Mouse (Mus musculus): ENCODE measurements around the gene H1fx. TPM values are rescaled to one million over a fixed set of nuclear protein-coding genes. Genes with fewer than 3 reads are reported as not detected.

Gene H1fx
- polyA plus RNA-seq (2012; ENCODE audit: low replicate concordance) = 7.6 and 34.0 TPM in 2 replicates

DNA sequence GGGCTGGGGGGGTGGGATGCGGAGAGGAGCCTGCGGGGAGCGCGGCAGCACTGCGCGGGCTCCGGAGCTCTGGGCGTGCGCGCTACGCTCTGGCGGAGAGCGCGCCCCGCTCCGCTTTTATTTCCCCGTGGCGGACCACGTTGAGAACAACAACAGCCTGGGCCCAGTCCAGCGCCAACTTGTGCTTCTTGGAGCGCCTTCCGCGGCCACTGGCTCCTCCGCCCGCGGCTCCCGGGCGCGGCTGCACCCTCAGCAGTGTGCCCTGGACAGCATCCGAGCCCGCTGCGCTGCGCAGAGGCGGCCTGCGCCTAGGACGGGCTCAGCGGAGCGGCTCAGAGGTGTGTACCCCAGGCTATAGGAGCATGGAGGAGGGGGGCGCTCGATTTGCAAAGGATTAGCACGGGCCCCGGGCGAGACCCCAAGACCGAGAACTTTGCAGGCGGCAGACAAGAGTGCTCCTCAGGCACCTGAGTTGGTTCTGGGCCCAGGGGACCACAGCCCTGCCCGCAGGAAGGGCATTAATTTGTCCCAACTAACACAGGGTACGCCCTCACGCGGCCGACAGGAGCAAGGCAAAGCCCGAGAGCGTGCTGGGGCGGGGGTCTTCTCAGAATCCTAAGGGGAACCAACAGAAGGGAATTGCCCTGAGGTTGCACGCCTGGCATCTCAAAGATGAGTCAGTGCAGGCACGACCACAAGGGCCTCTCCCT is at the start of gene H1fx:
Gene H1fx (minus strand): TSS at position 91 of the 710 bp plus-strand sequence.

Other genes with a start within 250 kb of the H1fx start
- 23.6 and 27.3 TPM in 2 replicates for gene Gp9, start 203.6 kb downstream of the H1fx start, polyA plus RNA-seq (2012; ENCODE audit: low replicate concordance)
- 26.9 and 208 TPM in 2 replicates for gene Rab43, start 169.5 kb downstream of the H1fx start, polyA plus RNA-seq (2012; ENCODE audit: low replicate concordance)
- 2.4 and 3.4 TPM in 2 replicates for gene Gm45140, start 145.8 kb downstream of the H1fx start, polyA plus RNA-seq (2012; ENCODE audit: low replicate concordance)
- 23.5 and 28.8 TPM in 2 replicates for gene Isy1, start 142.8 kb downstream of the H1fx start, polyA plus RNA-seq (2012; ENCODE audit: low replicate concordance)
- gene Cnbp, start 130.5 kb downstream of the H1fx start, polyA plus RNA-seq (2012; ENCODE audit: low replicate concordance) = 46.2 and 97.5 TPM in 2 replicates
- gene Copg1, start 93.8 kb downstream of the H1fx start, polyA plus RNA-seq (2012; ENCODE audit: low replicate concordance) = 4.7 and 31.6 TPM in 2 replicates
- 15.6 and 45.8 TPM in 2 replicates for gene Hmces, start 67.7 kb downstream of the H1fx start, polyA plus RNA-seq (2012; ENCODE audit: low replicate concordance)
- 48.2 and 52.4 TPM in 2 replicates for gene Rab7, start 63.6 kb upstream of the H1fx start, polyA plus RNA-seq (2012; ENCODE audit: low replicate concordance)
- 36.3 and 68.9 TPM in 2 replicates for gene Rpn1, start 102.8 kb upstream of the H1fx start, polyA plus RNA-seq (2012; ENCODE audit: low replicate concordance)
- gene Gata2, start 212.3 kb upstream of the H1fx start, polyA plus RNA-seq (2012; ENCODE audit: low replicate concordance) = 900 and 941 TPM in 2 replicates
- not detected in 2 replicates for gene Dnajb8, start 240.6 kb upstream of the H1fx start, polyA plus RNA-seq (2012; ENCODE audit: low replicate concordance)

All from leukemia stem cell, adult 10-12 weeks (primary cell).